Mouse (Mus musculus): Measurements from ENCODE around the gene Pald1. TPM values are rescaled to one million over a fixed set of nuclear protein-coding genes. Genes with fewer than 3 reads are reported as not detected.

The Pald1 gene
- polyA plus RNA-seq, 1 experiment = 22.9 TPM

GRCm38 (mm10) chr10:61341045-61341444, 42.3 kb downstream of the Pald1 start:
- no peak overlapping the region for H3K27ac ChIP-seq (replicated peaks; ENCODE audit: low read depth, low read length)

GRCm38 (mm10) chr10:61340247-61340646, 43.1 kb downstream of the Pald1 start:
- H3K4me3 ChIP-seq (ENCODE audit: insufficient read depth, low read depth, low read length) = no peak overlapping the region
- H3K27ac ChIP-seq (replicated peaks; ENCODE audit: low read depth, low read length) = no peak overlapping the region
- no peaks in the 10 kb centered on the region for H3K4me1 ChIP-seq (ENCODE audit: control insufficient read depth, insufficient read depth, insufficient read length, low read length)

More at GRCm38 (mm10) chr10:61341045-61341444, 42.3 kb downstream of the Pald1 start:
- H3K4me1 ChIP-seq (ENCODE audit: control insufficient read depth, insufficient read depth, insufficient read length, low read length) = no peaks in the 10 kb centered on the region
- no peak overlapping the region for H3K4me3 ChIP-seq (ENCODE audit: insufficient read depth, low read depth, low read length)

- no peak overlapping the region for H3K27ac ChIP-seq (replicated peaks; ENCODE audit: low read depth, low read length)
- H3K4me1 ChIP-seq (ENCODE audit: control insufficient read depth, insufficient read depth, insufficient read length, low read length) = no peaks in the 10 kb centered on the region
- H3K4me3 ChIP-seq (ENCODE audit: insufficient read depth, low read depth, low read length) = no peak overlapping the region
Measured at GRCm38 (mm10) chr10:61339216-61339615, 44.1 kb downstream of the Pald1 start.

- Histone ChIP-seq H3K27ac (replicated peaks; ENCODE audit: low read depth, low read length) (no peak overlapping the region), H3K4me1 (ENCODE audit: control insufficient read depth, insufficient read depth, insufficient read length, low read length) (no peaks in the 10 kb centered on the region), H3K4me3 (ENCODE audit: insufficient read depth, low read depth, low read length) (no peak overlapping the region)
Measured at GRCm38 (mm10) chr10:61337665-61338064, 45.7 kb downstream of the Pald1 start.

GRCm38 (mm10) chr10:61336592-61336991, 46.7 kb downstream of the Pald1 start:
- H3K4me3 ChIP-seq (ENCODE audit: insufficient read depth, low read depth, low read length) = no peak overlapping the region
- no peak overlapping the region for H3K27ac ChIP-seq (replicated peaks; ENCODE audit: low read depth, low read length)
- no peaks in the 10 kb centered on the region for H3K4me1 ChIP-seq (ENCODE audit: control insufficient read depth, insufficient read depth, insufficient read length, low read length)

GRCm38 (mm10) chr10:61336137-61336536, 47.2 kb downstream of the Pald1 start:
- no peak overlapping the region for H3K27ac ChIP-seq (replicated peaks; ENCODE audit: low read depth, low read length)
- H3K4me1 ChIP-seq (ENCODE audit: control insufficient read depth, insufficient read depth, insufficient read length, low read length) = no peaks in the 10 kb centered on the region
- no peak overlapping the region for H3K4me3 ChIP-seq (ENCODE audit: insufficient read depth, low read depth, low read length)

- Histone ChIP-seq H3K27ac (replicated peaks; ENCODE audit: low read depth, low read length) (no peak overlapping the region), H3K4me3 (ENCODE audit: insufficient read depth, low read depth, low read length) (no peak overlapping the region), H3K4me1 (ENCODE audit: control insufficient read depth, insufficient read depth, insufficient read length, low read length) (no peaks in the 10 kb centered on the region)
Measured at GRCm38 (mm10) chr10:61334545-61334944, 48.8 kb downstream of the Pald1 start.

GRCm38 (mm10) chr10:61331046-61331445, 52.3 kb downstream of the Pald1 start:
- peaks cover 3% of the 10 kb centered on the region; the same call in 1 of the 2 replicates for H3K4me1 ChIP-seq (ENCODE audit: control insufficient read depth, insufficient read depth, insufficient read length, low read length)
- no peak overlapping the region for H3K27ac ChIP-seq (replicated peaks; ENCODE audit: low read depth, low read length)
- H3K4me3 ChIP-seq (ENCODE audit: insufficient read depth, low read depth, low read length) = no peak overlapping the region

GRCm38 (mm10) chr10:61328927-61329326, 54.4 kb downstream of the Pald1 start:
- Histone ChIP-seq H3K4me1 (ENCODE audit: control insufficient read depth, insufficient read depth, insufficient read length, low read length) (peaks cover 3% of the 10 kb centered on the region; the same call in 1 of the 2 replicates), H3K4me3 (ENCODE audit: insufficient read depth, low read depth, low read length) (no peak overlapping the region), H3K27ac (replicated peaks; ENCODE audit: low read depth, low read length) (no peak overlapping the region)

- no peak overlapping the region for H3K4me3 ChIP-seq (ENCODE audit: insufficient read depth, low read depth, low read length)
- peaks cover 3% of the 10 kb centered on the region; the same call in 1 of the 2 replicates for H3K4me1 ChIP-seq (ENCODE audit: control insufficient read depth, insufficient read depth, insufficient read length, low read length)
- H3K27ac ChIP-seq (replicated peaks; ENCODE audit: low read depth, low read length) = peak overlapping the region; percentile 23; the same call in 1 of the 2 replicates
Measured at GRCm38 (mm10) chr10:61327545-61327944, 55.8 kb downstream of the Pald1 start.

- H3K27ac ChIP-seq (replicated peaks; ENCODE audit: low read depth, low read length) = no peak overlapping the region
- no peak overlapping the region for H3K4me3 ChIP-seq (ENCODE audit: insufficient read depth, low read depth, low read length)
- H3K4me1 ChIP-seq (ENCODE audit: control insufficient read depth, insufficient read depth, insufficient read length, low read length) = peaks cover 3% of the 10 kb centered on the region; the same call in 1 of the 2 replicates
Measured at GRCm38 (mm10) chr10:61325782-61326328, 57.5 kb downstream of the Pald1 start.

GRCm38 (mm10) chr10:61324717-61325116, 58.6 kb downstream of the Pald1 start:
- H3K4me1 ChIP-seq (ENCODE audit: control insufficient read depth, insufficient read depth, insufficient read length, low read length) = peaks cover 3% of the 10 kb centered on the region; the same call in 1 of the 2 replicates
- H3K4me3 ChIP-seq (ENCODE audit: insufficient read depth, low read depth, low read length) = no peak overlapping the region
- H3K27ac ChIP-seq (replicated peaks; ENCODE audit: low read depth, low read length) = no peak overlapping the region

- H3K4me3 ChIP-seq (ENCODE audit: insufficient read depth, low read depth, low read length) = no peak overlapping the region
- H3K4me1 ChIP-seq (ENCODE audit: control insufficient read depth, insufficient read depth, insufficient read length, low read length) = no peaks in the 10 kb centered on the region
- no peak overlapping the region for H3K27ac ChIP-seq (replicated peaks; ENCODE audit: low read depth, low read length)
Measured at GRCm38 (mm10) chr10:61318527-61318926, 64.8 kb downstream of the Pald1 start.

GRCm38 (mm10) chr10:61315324-61315880, 67.9 kb downstream of the Pald1 start:
- Histone ChIP-seq H3K4me1 (ENCODE audit: control insufficient read depth, insufficient read depth, insufficient read length, low read length) (peaks cover 3% of the 10 kb centered on the region), H3K27ac (replicated peaks; ENCODE audit: low read depth, low read length) (no peak overlapping the region), H3K4me3 (ENCODE audit: insufficient read depth, low read depth, low read length) (no peak overlapping the region)

GRCm38 (mm10) chr10:61313750-61314149, 69.6 kb downstream of the Pald1 start:
- Histone ChIP-seq H3K4me3 (ENCODE audit: insufficient read depth, low read depth, low read length) (no peak overlapping the region), H3K27ac (replicated peaks; ENCODE audit: low read depth, low read length) (0 out of 2 replicates have a peak overlapping the region, but pooled peaks have one; percentile 3), H3K4me1 (ENCODE audit: control insufficient read depth, insufficient read depth, insufficient read length, low read length) (peaks cover 3% of the 10 kb centered on the region)

- Histone ChIP-seq H3K27ac (replicated peaks; ENCODE audit: low read depth, low read length) (peak overlapping the region; percentile 21; the same call in 1 of the 2 replicates), H3K4me3 (ENCODE audit: insufficient read depth, low read depth, low read length) (no peak overlapping the region), H3K4me1 (ENCODE audit: control insufficient read depth, insufficient read depth, insufficient read length, low read length) (peaks cover 3% of the 10 kb centered on the region)
Measured at GRCm38 (mm10) chr10:61312754-61313153, 70.6 kb downstream of the Pald1 start.
